Mouse (Mus musculus) olfactory bulb, adult 2 months (tissue): ENCODE results near the gene Isg20l2.

Source experiments
- CTCF ChIP-seq: fragments of 200-500 bp; IDR thresholded peaks from 2 replicates; pipeline ENCODE4 v1.5.1; 2012; ENCODE audit warnings: low read depth, mild to moderate bottlenecking, low read length, moderate library complexity; ENCODE audit not compliant: insufficient read depth
- POLR2A ChIP-seq: fragments of 200-500 bp; IDR thresholded peaks from 2 replicates; pipeline ENCODE4 v1.6.1; 2012; ENCODE audit warnings: mild to moderate bottlenecking, low read depth, low read length, moderate library complexity; ENCODE audit not compliant: insufficient read depth

GRCm38 (mm10) chr3:87893367-87893905 is 36.7 kb upstream of the Isg20l2 start:
- TF ChIP-seq CTCF, result no peak
- TF ChIP-seq POLR2A, result no peak
